Comparison of ENCODE assay signal across 26 mouse cellular contexts in the genomic region with DNA sequence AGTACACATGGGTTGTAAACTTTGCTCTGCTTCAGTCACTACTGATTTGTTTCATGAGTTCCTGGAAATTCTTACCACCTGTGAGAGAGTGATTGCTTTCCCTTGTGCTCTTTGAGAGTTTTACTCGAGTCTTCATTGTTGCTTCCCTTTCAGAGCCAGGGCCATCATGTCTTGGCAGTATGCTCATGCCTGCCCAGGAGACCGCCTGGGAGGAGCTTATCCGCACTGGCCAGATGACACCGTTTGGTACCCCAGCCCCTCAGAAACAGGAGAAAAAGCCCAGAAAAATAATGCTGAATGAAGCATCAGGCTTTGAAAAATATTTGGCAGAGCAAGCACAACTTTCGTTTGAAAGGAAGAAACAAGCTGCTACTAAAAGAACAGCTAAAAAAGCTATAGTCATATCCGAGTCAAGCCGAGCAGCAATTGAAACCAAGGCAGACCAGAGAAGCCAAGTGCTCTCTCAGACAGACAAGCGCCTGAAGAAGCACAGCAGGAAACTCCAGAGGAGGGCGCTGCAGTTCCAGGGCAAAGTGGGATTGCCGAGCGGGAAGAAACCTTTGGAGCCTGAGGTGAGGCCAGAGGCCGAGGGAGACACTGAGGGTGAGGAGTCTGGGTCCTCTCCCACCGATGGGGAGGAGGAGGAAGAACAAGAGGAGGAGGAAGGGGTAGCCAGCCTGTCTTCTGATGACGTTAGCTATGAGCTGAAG. TPM values are rescaled to one million over a fixed set of nuclear protein-coding genes. Genes with fewer than 3 reads are reported as not detected.
DNase-seq lines count a peak whose midpoint lies in the region; ATAC-seq and TF ChIP-seq lines count a peak whose summit lies in the region.
"Had no signal": no experiment of that assay in that cellular context is flagged by ENCODE, and none has a peak within 500 bp of the region (broad histone marks: within the 10 kb centered on the region; RNA-seq: fewer than 3 reads in every experiment).

No protein-coding gene starts in this region.

- H3K9me3 ChIP-seq in hindbrain, postnatal 0 days (ENCODE audit: low read length): no peaks in the 10 kb centered on the region
- H3K9me3 ChIP-seq in hindbrain, embryonic 14.5 days (ENCODE audit: control insufficient read depth, low read length): no peaks in the 10 kb centered on the region
- H3K9me3 ChIP-seq in midbrain, postnatal 0 days (ENCODE audit: low read length): no peaks in the 10 kb centered on the region
- H3K9me3 ChIP-seq in midbrain, embryonic 15.5 days: no peaks in the 10 kb centered on the region
- H3K9me3 ChIP-seq: heart, embryonic 10.5 days; heart, embryonic 15.5 days; hindbrain, embryonic 13.5 days; limb, embryonic 12.5 days; liver, embryonic 15.5 days had no signal

- H3K27me3 ChIP-seq in hindbrain, postnatal 0 days (ENCODE audit: insufficient read depth, low read length): no peaks in the 10 kb centered on the region
- H3K27me3 ChIP-seq in hindbrain, embryonic 14.5 days (ENCODE audit: control insufficient read depth, insufficient read depth, low read length): no peaks in the 10 kb centered on the region
- H3K27me3 ChIP-seq in midbrain, postnatal 0 days (ENCODE audit: insufficient read depth, low read length): no peaks in the 10 kb centered on the region
- no peaks in the 10 kb centered on the region for H3K27me3 ChIP-seq in midbrain, embryonic 15.5 days (replicated peaks)
- H3K27me3 ChIP-seq: CH12.LX; heart, embryonic 15.5 days; hindbrain, embryonic 13.5 days; limb, embryonic 12.5 days; liver, embryonic 15.5 days had no signal

- no peak overlapping the region for H3K9ac ChIP-seq in hindbrain, postnatal 0 days (replicated peaks; ENCODE audit: low read length)
- no peak overlapping the region for H3K9ac ChIP-seq in hindbrain, embryonic 14.5 days
- H3K9ac ChIP-seq in midbrain, postnatal 0 days (replicated peaks; ENCODE audit: low read length, poor library complexity, severe bottlenecking): no peak overlapping the region
- H3K9ac ChIP-seq in midbrain, embryonic 15.5 days: no peak overlapping the region
- H3K9ac ChIP-seq: heart, embryonic 15.5 days; hindbrain, embryonic 13.5 days; limb, embryonic 12.5 days; liver, embryonic 15.5 days; lung, embryonic 14.5 days had no signal

- no peak overlapping the region for H3K4me2 ChIP-seq in hindbrain, postnatal 0 days (ENCODE audit: low read depth, low read length)
- H3K4me2 ChIP-seq in hindbrain, embryonic 14.5 days (replicated peaks): no peak overlapping the region
- H3K4me2 ChIP-seq in midbrain, postnatal 0 days (ENCODE audit: low read depth, low read length, poor library complexity, severe bottlenecking): no peak overlapping the region
- H3K4me2 ChIP-seq in midbrain, embryonic 15.5 days: no peak overlapping the region
- H3K4me2 ChIP-seq: heart, embryonic 15.5 days; hindbrain, embryonic 13.5 days; limb, embryonic 12.5 days; liver, embryonic 15.5 days; lung, embryonic 14.5 days had no signal

- TF ChIP-seq CTCF in hindbrain, postnatal 0 days (IDR thresholded peaks at IDR 0.05; ENCODE audit: low read depth): peak; percentile 18
- TF ChIP-seq CTCF in midbrain, postnatal 0 days (IDR thresholded peaks at IDR 0.05): no peak

- peaks cover 6% of the 10 kb centered on the region; the same call in 1 of the 2 replicates for H3K36me3 ChIP-seq in hindbrain, postnatal 0 days (ENCODE audit: insufficient read depth, low read length)
- H3K36me3 ChIP-seq in hindbrain, embryonic 14.5 days (replicated peaks; ENCODE audit: control insufficient read depth, insufficient read depth): peaks cover 48% of the 10 kb centered on the region
- peaks cover 30% of the 10 kb centered on the region for H3K36me3 ChIP-seq in midbrain, postnatal 0 days (ENCODE audit: insufficient read depth, low read length)
- peaks cover 13% of the 10 kb centered on the region; the same call in 1 of the 2 replicates for H3K36me3 ChIP-seq in midbrain, embryonic 15.5 days (replicated peaks)

- 54% methylated on average over 14 of the region's 14 CpGs for WGBS in hindbrain, postnatal 0 days
- WGBS in hindbrain, embryonic 14.5 days: 78% methylated on average over 14 of the region's 14 CpGs
- 75% methylated on average over 14 of the region's 14 CpGs for WGBS in midbrain, postnatal 0 days
- WGBS in midbrain, embryonic 15.5 days: 77% methylated on average over 14 of the region's 14 CpGs

- no peak for ATAC-seq in hindbrain, postnatal 0 days
- ATAC-seq in hindbrain, embryonic 14.5 days (ENCODE audit: low FRiP score): no peak
- no peak for ATAC-seq in midbrain, postnatal 0 days (ENCODE audit: low FRiP score)
- ATAC-seq in midbrain, embryonic 15.5 days (replicated peaks): no peak
- ATAC-seq: activated CD4-positive, CD25-positive, alpha-beta regulatory T cell, adult 4 months; forebrain, embryonic 16.5 days had no signal

- H3K27ac ChIP-seq in hindbrain, postnatal 0 days: no peak overlapping the region
- no peak overlapping the region for H3K27ac ChIP-seq in hindbrain, embryonic 14.5 days
- H3K27ac ChIP-seq in midbrain, postnatal 0 days (ENCODE audit: low read depth, low read length): no peak overlapping the region
- no peak overlapping the region for H3K27ac ChIP-seq in midbrain, embryonic 15.5 days
- H3K27ac ChIP-seq: heart, embryonic 10.5 days; heart, embryonic 15.5 days; hindbrain, embryonic 13.5 days; kidney, postnatal 0 days; limb, embryonic 12.5 days; liver, embryonic 15.5 days had no signal

- peak; percentile 59 to 75 for DNase-seq in cerebellum, postnatal 10 days
- DNase-seq in cerebellum, adult 9-10 months: no peak
- DNase-seq in hindbrain, postnatal 0 days (ENCODE audit: low spot score): peak; percentile 25
- no peak for DNase-seq in hindbrain, embryonic 14.5 days (ENCODE audit: low spot score)
- peak; percentile 14 for DNase-seq in midbrain, postnatal 0 days (ENCODE audit: low spot score)
- DNase-seq in ZHBTc4 (ENCODE audit: low read depth, low spot score): peak; percentile 36
- DNase-seq in layer of hippocampus, adult 11-12 months (ENCODE audit: low spot score): no peak
- DNase-seq: adrenal gland, adult 8-10 months; cerebellum, adult 9-11 months; gastrocnemius, postnatal 10 days; heart, postnatal 36 days; kidney, adult 8-10 months; lung, embryonic 14.5 days; lung, postnatal 14 days; midbrain, embryonic 14.5 days had no signal

- H3K4me1 ChIP-seq in hindbrain, postnatal 0 days (ENCODE audit: insufficient read depth, low read length): no peaks in the 10 kb centered on the region
- H3K4me1 ChIP-seq in hindbrain, embryonic 14.5 days (replicated peaks; ENCODE audit: control insufficient read depth, insufficient read depth, low read length): no peaks in the 10 kb centered on the region; the same call in 1 of the 2 replicates
- H3K4me1 ChIP-seq in midbrain, postnatal 0 days (ENCODE audit: insufficient read depth, low read length): no peaks in the 10 kb centered on the region
- H3K4me1 ChIP-seq in midbrain, embryonic 15.5 days: no peaks in the 10 kb centered on the region; the same call in 1 of the 2 replicates
- H3K4me1 ChIP-seq: heart, embryonic 10.5 days; hindbrain, embryonic 13.5 days; liver, embryonic 15.5 days had no signal

- H3K4me3 ChIP-seq in hindbrain, postnatal 0 days (ENCODE audit: low read length): no peak overlapping the region
- no peak overlapping the region for H3K4me3 ChIP-seq in hindbrain, embryonic 14.5 days (replicated peaks; ENCODE audit: low read length)
- H3K4me3 ChIP-seq in midbrain, postnatal 0 days (ENCODE audit: low read depth, low read length): no peak overlapping the region
- H3K4me3 ChIP-seq in midbrain, embryonic 15.5 days: no peak overlapping the region
- H3K4me3 ChIP-seq: erythroblast, embryonic 14.5 days; heart, embryonic 10.5 days; heart, embryonic 15.5 days; hindbrain, embryonic 13.5 days; limb, embryonic 12.5 days; liver, embryonic 15.5 days had no signal

RNA-seq across cellular contexts. Expression of a gene that starts 12.8 kb away (rescaled TPM):
- total RNA-seq in hindbrain, postnatal 0 days (2014; rRNA removed): 10.3 and 12.2 TPM in 2 replicates
- 18.3 and 18.8 TPM in 2 replicates for polyA plus RNA-seq in hindbrain, postnatal 0 days (2015; fragmentation: Nextera tagmentation; extraction: Ambion mirVana)
- 22.1 and 24.4 TPM in 2 replicates for polyA plus RNA-seq in hindbrain, embryonic 14.5 days (2014; fragmentation: Nextera tagmentation; extraction: Ambion mirVana)
- total RNA-seq in midbrain, postnatal 0 days (2014; rRNA removed): 9.9 and 17.6 TPM in 2 replicates
- 16.8 and 18.5 TPM in 2 replicates for polyA plus RNA-seq in midbrain, postnatal 0 days (2015; fragmentation: Nextera tagmentation; extraction: Ambion mirVana)
- 29.8 and 33.3 TPM in 2 replicates for polyA plus RNA-seq in midbrain, embryonic 15.5 days (2015; fragmentation: Nextera tagmentation; extraction: Ambion mirVana)

Comparison
In these comparisons a context has a peak if more than half of its experiments do, and no peak if none do; other contexts are left out.
1. DNase-seq: peak in cerebellum, postnatal 10 days (2 of 2), hindbrain, postnatal 0 days (single experiment), midbrain, postnatal 0 days (single experiment) and ZHBTc4 (single experiment); none in cerebellum, adult 9-10 months (single experiment), hindbrain, embryonic 14.5 days (single experiment) and layer of hippocampus, adult 11-12 months (single experiment).